Mouse (Mus musculus) liver, embryonic 12.5 days (tissue): ENCODE measurements around the gene Wdr81. TPM values are rescaled to one million over a fixed set of nuclear protein-coding genes. Genes with fewer than 3 reads are reported as not detected.
A peak's percentile ranks its signal among the peaks of the same experiment; 100 is the strongest.

Experiments used
- ATAC-seq: fragments of 200-750 bp; cut with Nextera tagmentation; 2 replicates; pipeline ENCODE4 v1.8.0; 2017; ENCODE audit warnings: moderate number of reproducible peaks, mild to moderate bottlenecking, moderate library complexity
- H3K27ac ChIP-seq: fragments of 300-500 bp; sonication (generic); 2 replicates; pipeline ENCODE4 v1.5.1; 2016; ENCODE audit warnings: mild to moderate bottlenecking
- H3K27me3 ChIP-seq: fragments of 300-500 bp; sonication (generic); replicated peaks from 2 replicates; pipeline ENCODE4 v1.6.1; 2016; ENCODE audit warnings: mild to moderate bottlenecking, moderate library complexity
- H3K36me3 ChIP-seq: fragments of 300-500 bp; sonication (generic); 2 replicates; pipeline ENCODE4 v1.6.1; 2016; ENCODE audit warnings: mild to moderate bottlenecking, moderate library complexity
- H3K4me1 ChIP-seq: fragments of 300-500 bp; sonication (generic); 2 replicates; pipeline ENCODE4 v1.6.1; 2016
- H3K4me2 ChIP-seq: fragments of 300-500 bp; sonication (generic); 2 replicates; pipeline ENCODE4 v1.6.1; 2016; ENCODE audit warnings: mild to moderate bottlenecking, moderate library complexity
- H3K4me3 ChIP-seq: fragments of 300-500 bp; sonication (generic); 2 replicates; pipeline ENCODE4 v1.5.1; 2016; ENCODE audit warnings: mild to moderate bottlenecking, moderate library complexity
- H3K9ac ChIP-seq: fragments of 300-500 bp; sonication (generic); 2 replicates; pipeline ENCODE4 v1.6.1; 2016; ENCODE audit warnings: mild to moderate bottlenecking, moderate library complexity
- H3K9me3 ChIP-seq: fragments of 300-500 bp; sonication (generic); replicated peaks from 2 replicates; pipeline ENCODE4 v1.6.1; 2016; ENCODE audit warnings: mild to moderate bottlenecking, moderate library complexity
- WGBS: fragments of 180-500 bp; shearing (Covaris S2); methylation state at CpG from one replicate; pipeline ENCODE4 v1.1.7; 2016; ENCODE audit not compliant: insufficient replicate concordance; 5-methylcytosine and 5-hydroxymethylcytosine counted together
- polyA plus RNA-seq: library from polyadenylated mRNA; unstranded; fragments of >200 nt; fragmentation: Nextera tagmentation; extraction: Ambion mirVana; gene quantifications from 2 replicates; pipeline ENCODE4 v1.2.1, GENCODE M21; 2016

Gene Wdr81
- polyA plus RNA-seq, 1 experiment from 2014 or later = 25.0 TPM

- Histone ChIP-seq H3K9ac (no peak overlapping the region), H3K4me2 (no peak overlapping the region), H3K9me3 (no peaks in the 10 kb centered on the region), H3K27me3 (peaks cover 7% of the 10 kb centered on the region; the same call in 1 of the 2 replicates), H3K4me1 (peaks cover 14% of the 10 kb centered on the region; the same call in 1 of the 2 replicates), H3K4me3 (no peak overlapping the region), H3K36me3 (no peaks in the 10 kb centered on the region), H3K27ac (no peak overlapping the region)
- 77% methylated on average over 3 of the region's 3 CpGs for WGBS
- ATAC-seq = no peak
These were observed 30.1 kb downstream of the Wdr81 start for GRCm38 (mm10) chr11:75424459-75424858.

- H3K27ac ChIP-seq = no peak overlapping the region
- no peak overlapping the region for H3K4me3 ChIP-seq
- peaks cover 7% of the 10 kb centered on the region; the same call in 1 of the 2 replicates for H3K27me3 ChIP-seq
- H3K9ac ChIP-seq = no peak overlapping the region
- ATAC-seq = no peak
- no peaks in the 10 kb centered on the region for H3K9me3 ChIP-seq
- no peaks in the 10 kb centered on the region for H3K36me3 ChIP-seq
- WGBS = 81% methylated on average over 9 of the region's 9 CpGs
- H3K4me1 ChIP-seq = peaks cover 10% of the 10 kb centered on the region; the same call in 1 of the 2 replicates
- H3K4me2 ChIP-seq = no peak overlapping the region
These were observed 30.5 kb downstream of the Wdr81 start for GRCm38 (mm10) chr11:75424033-75424432.

- Histone ChIP-seq H3K36me3 (no peaks in the 10 kb centered on the region), H3K27ac (no peak overlapping the region), H3K4me1 (0 out of 2 replicates have a peak, but pooled peaks cover 4% of the 10 kb centered on the region), H3K27me3 (peaks cover 7% of the 10 kb centered on the region; the same call in 1 of the 2 replicates), H3K4me3 (no peak overlapping the region), H3K9ac (no peak overlapping the region), H3K9me3 (no peaks in the 10 kb centered on the region), H3K4me2 (no peak overlapping the region)
- ATAC-seq = no peak
- WGBS = 66% methylated on average over 3 of the region's 3 CpGs
These were observed 31.4 kb downstream of the Wdr81 start for GRCm38 (mm10) chr11:75423091-75423490.

GRCm38 (mm10) chr11:75422013-75422792 is 32.3 kb downstream of the Wdr81 start, which contains the start of gene Serpinf1:
TSS of gene Serpinf1 (minus strand) at chr11:75422701.
- Histone ChIP-seq H3K4me1 (0 out of 2 replicates have a peak, but pooled peaks cover 4% of the 10 kb centered on the region), H3K27ac (peak within 1 kb of the TSS; percentile 58; the same call in 1 of the 2 replicates), H3K4me3 (peak within 1 kb of the TSS; percentile 47), H3K9ac (peak within 1 kb of the TSS; percentile 54), H3K36me3 (peaks cover 5% of the 10 kb centered on the region; the same call in 1 of the 2 replicates), H3K9me3 (no peaks in the 10 kb centered on the region), H3K4me2 (peak within 1 kb of the TSS; percentile 50), H3K27me3 (peaks cover 7% of the 10 kb centered on the region; the same call in 1 of the 2 replicates)
- ATAC-seq = peak; percentile 38
- WGBS = 33% methylated on average over 10 of the region's 10 CpGs

- peaks cover 5% of the 10 kb centered on the region; the same call in 1 of the 2 replicates for H3K36me3 ChIP-seq
- peak overlapping the region; percentile 58; the same call in 1 of the 2 replicates for H3K27ac ChIP-seq
- peak overlapping the region; percentile 47 for H3K4me3 ChIP-seq
- no peak for ATAC-seq
- peaks cover 7% of the 10 kb centered on the region; the same call in 1 of the 2 replicates for H3K27me3 ChIP-seq
- H3K4me2 ChIP-seq = peak overlapping the region; percentile 50
- WGBS = 56% methylated on average over 6 of the region's 6 CpGs
- 0 out of 2 replicates have a peak, but pooled peaks cover 4% of the 10 kb centered on the region for H3K4me1 ChIP-seq
- H3K9ac ChIP-seq = peak overlapping the region; percentile 54
- H3K9me3 ChIP-seq = no peaks in the 10 kb centered on the region
These were observed 33.0 kb downstream of the Wdr81 start for GRCm38 (mm10) chr11:75421375-75422012.

- Histone ChIP-seq H3K4me2 (peak overlapping the region; percentile 50), H3K36me3 (peaks cover 7% of the 10 kb centered on the region; the same call in 1 of the 2 replicates), H3K4me3 (peak overlapping the region; percentile 47), H3K27me3 (peaks cover 7% of the 10 kb centered on the region; the same call in 1 of the 2 replicates), H3K9ac (peak overlapping the region; percentile 54; the same call in 1 of the 2 replicates), H3K9me3 (no peaks in the 10 kb centered on the region), H3K4me1 (0 out of 2 replicates have a peak, but pooled peaks cover 4% of the 10 kb centered on the region), H3K27ac (no peak overlapping the region)
- 52% methylated on average over 5 of the region's 5 CpGs for WGBS
- no peak for ATAC-seq
These were observed 33.6 kb downstream of the Wdr81 start for GRCm38 (mm10) chr11:75420810-75421374.

- ATAC-seq = no peak
- no peak overlapping the region for H3K4me2 ChIP-seq
- 71% methylated on average over 7 of the region's 7 CpGs for WGBS
- H3K27ac ChIP-seq = no peak overlapping the region
- 0 out of 2 replicates have a peak, but pooled peaks cover 4% of the 10 kb centered on the region for H3K4me1 ChIP-seq
- no peaks in the 10 kb centered on the region for H3K9me3 ChIP-seq
- no peak overlapping the region for H3K4me3 ChIP-seq
- no peak overlapping the region for H3K9ac ChIP-seq
- H3K36me3 ChIP-seq = peaks cover 9% of the 10 kb centered on the region; the same call in 1 of the 2 replicates
- H3K27me3 ChIP-seq = peaks cover 3% of the 10 kb centered on the region; the same call in 1 of the 2 replicates
These were observed 34.5 kb downstream of the Wdr81 start for GRCm38 (mm10) chr11:75420037-75420436.

- H3K36me3 ChIP-seq = peaks cover 21% of the 10 kb centered on the region
- no peaks in the 10 kb centered on the region for H3K4me1 ChIP-seq
- ATAC-seq = no peak
- H3K27me3 ChIP-seq = no peaks in the 10 kb centered on the region
- H3K9me3 ChIP-seq = no peaks in the 10 kb centered on the region
- no peak overlapping the region for H3K4me2 ChIP-seq
- no peak overlapping the region for H3K9ac ChIP-seq
- H3K27ac ChIP-seq = no peak overlapping the region
- 66% methylated on average over 13 of the region's 13 CpGs for WGBS
- H3K4me3 ChIP-seq = no peak overlapping the region
These were observed 38.5 kb downstream of the Wdr81 start for GRCm38 (mm10) chr11:75415994-75416393.

GRCm38 (mm10) chr11:75415096-75415495 is 39.4 kb downstream of the Wdr81 start:
- ATAC-seq = no peak
- Histone ChIP-seq H3K9ac (no peak overlapping the region), H3K36me3 (peaks cover 28% of the 10 kb centered on the region), H3K27me3 (no peaks in the 10 kb centered on the region), H3K4me2 (no peak overlapping the region), H3K27ac (no peak overlapping the region), H3K9me3 (no peaks in the 10 kb centered on the region), H3K4me1 (no peaks in the 10 kb centered on the region), H3K4me3 (no peak overlapping the region)
- 27% methylated on average over 7 of the region's 7 CpGs for WGBS

GRCm38 (mm10) chr11:75410591-75410990 is 43.9 kb downstream of the Wdr81 start:
- Histone ChIP-seq H3K9ac (no peak overlapping the region), H3K36me3 (peaks cover 27% of the 10 kb centered on the region), H3K4me3 (no peak overlapping the region), H3K27ac (no peak overlapping the region), H3K27me3 (no peaks in the 10 kb centered on the region), H3K9me3 (no peaks in the 10 kb centered on the region), H3K4me1 (no peaks in the 10 kb centered on the region), H3K4me2 (no peak overlapping the region)
- 75% methylated on average over 7 of the region's 7 CpGs for WGBS
- ATAC-seq = no peak

- no peaks in the 10 kb centered on the region for H3K27me3 ChIP-seq
- H3K4me2 ChIP-seq = no peak overlapping the region
- H3K36me3 ChIP-seq = peaks cover 27% of the 10 kb centered on the region
- H3K4me1 ChIP-seq = no peaks in the 10 kb centered on the region
- no peak overlapping the region for H3K4me3 ChIP-seq
- WGBS = 66% methylated on average over 17 of the region's 17 CpGs
- H3K9me3 ChIP-seq = no peaks in the 10 kb centered on the region
- no peak overlapping the region for H3K9ac ChIP-seq
- H3K27ac ChIP-seq = no peak overlapping the region
- ATAC-seq = no peak
These were observed 44.6 kb downstream of the Wdr81 start for GRCm38 (mm10) chr11:75409679-75410575.
